Mouse (Mus musculus) liver, embryonic 11.5 days (tissue): ENCODE data around the gene 1700020N01Rik. TPM values are rescaled to one million over a fixed set of nuclear protein-coding genes. Genes with fewer than 3 reads are reported as not detected.
A peak's percentile ranks its signal among the peaks of the same experiment; 100 is the strongest.

Experiments
- ATAC-seq: fragments of 200-750 bp; cut with Nextera tagmentation; replicated peaks from 2 replicates; pipeline ENCODE4 v1.8.0; 2017; ENCODE audit warnings: moderate number of reproducible peaks, mild to moderate bottlenecking, moderate TSS enrichment, moderate library complexity; ENCODE audit not compliant: low FRiP score
- DNase-seq: peaks from one replicate; pipeline ENCODE4 v3.0.0-alpha.2; 2017; ENCODE audit warnings: low spot score
- H3K27ac ChIP-seq: fragments of 300-500 bp; sonication (generic); 2 replicates; pipeline ENCODE4 v1.5.1; 2014; ENCODE audit warnings: mild to moderate bottlenecking, low read depth, low read length, control low read depth
- H3K27me3 ChIP-seq: fragments of 300-500 bp; sonication (generic); replicated peaks from 2 replicates; pipeline ENCODE4 v1.6.1; 2014; ENCODE audit warnings: low read length, mixed read lengths; ENCODE audit not compliant: control insufficient read depth, insufficient read depth
- H3K36me3 ChIP-seq: fragments of 300-500 bp; sonication (generic); 2 replicates; pipeline ENCODE4 v1.6.1; 2014; ENCODE audit warnings: mild to moderate bottlenecking, low read length, moderate library complexity, mixed read lengths; ENCODE audit not compliant: control insufficient read depth, insufficient read depth
- H3K4me1 ChIP-seq: fragments of 300-500 bp; sonication (generic); replicated peaks from 2 replicates; pipeline ENCODE4 v1.6.1; 2014; ENCODE audit warnings: low read length, mixed read lengths; ENCODE audit not compliant: control insufficient read depth, insufficient read depth
- H3K4me2 ChIP-seq: fragments of 300-500 bp; sonication (generic); 2 replicates; pipeline ENCODE4 v1.6.1; 2014; ENCODE audit warnings: mild to moderate bottlenecking, control low read depth, moderate library complexity
- H3K4me3 ChIP-seq: fragments of 300-500 bp; sonication (generic); 2 replicates; pipeline ENCODE4 v1.5.1; 2014; ENCODE audit warnings: low read depth, low read length, control low read depth
- H3K9ac ChIP-seq: fragments of 300-500 bp; sonication (generic); 2 replicates; pipeline ENCODE4 v1.6.1; 2014; ENCODE audit warnings: low read depth, low read length, control low read depth
- H3K9me3 ChIP-seq: fragments of 300-500 bp; sonication (generic); 2 replicates; pipeline ENCODE4 v1.6.1; 2016; ENCODE audit warnings: low read length, inconsistent platforms, mixed read lengths; ENCODE audit not compliant: control insufficient read depth
- WGBS: fragments of 180-500 bp; shearing (Covaris S2); extraction: QIAGEN DNeasy Blood & Tissue Kit; methylation state at CpG from one replicate; pipeline ENCODE4 v1.1.7; 2014; 5-methylcytosine and 5-hydroxymethylcytosine counted together
- polyA plus RNA-seq: library from polyadenylated mRNA; unstranded; fragments of >200 nt; fragmentation: Nextera tagmentation; extraction: Ambion mirVana; gene quantifications from 2 replicates; pipeline ENCODE4 v1.2.1, GENCODE M21; 2014

1700020N01Rik gene
- polyA plus RNA-seq, 1 experiment from 2014 or later, result not detected

DNA sequence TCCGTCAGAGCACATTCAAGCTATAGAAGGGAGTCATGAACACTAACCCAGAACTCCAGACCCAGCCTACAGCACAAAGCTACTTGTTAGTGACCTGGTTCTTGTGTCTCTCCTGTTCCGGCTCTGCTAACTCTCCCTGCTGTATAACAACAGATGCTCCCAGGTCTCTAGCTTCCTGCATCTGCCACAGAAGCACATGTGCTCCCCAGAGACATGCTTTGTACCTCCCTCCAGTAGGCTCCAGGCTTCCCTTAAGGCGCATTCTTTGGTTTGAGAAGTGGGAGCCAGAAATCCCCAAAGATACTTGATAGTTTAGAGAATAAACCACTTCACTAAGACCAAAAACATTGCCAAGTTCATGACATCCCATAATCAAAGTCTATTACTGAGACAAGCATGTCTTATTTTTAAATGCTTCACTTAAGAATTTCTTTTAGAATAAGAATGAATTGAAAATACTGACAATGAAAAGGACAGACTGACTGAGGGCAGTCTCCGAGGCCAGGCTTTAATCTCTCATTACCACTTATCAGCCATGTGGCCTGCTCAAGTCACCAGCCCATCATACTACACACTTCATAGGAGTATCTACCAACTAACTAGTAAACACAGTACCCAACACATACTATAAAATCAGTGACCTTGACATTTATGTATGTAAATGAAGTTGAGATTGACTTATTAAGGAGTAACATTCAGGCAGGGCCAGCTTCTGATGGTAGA lies 43.2 kb downstream of the 1700020N01Rik start:
- Histone ChIP-seq H3K27me3 (no peaks in the 10 kb centered on the region), H3K36me3 (no peaks in the 10 kb centered on the region), H3K4me2 (no peak overlapping the region), H3K9me3 (no peaks in the 10 kb centered on the region), H3K4me3 (no peak overlapping the region), H3K9ac (no peak overlapping the region), H3K4me1 (no peaks in the 10 kb centered on the region), H3K27ac (no peak overlapping the region)
- 77% methylated on average over 4 of the region's 4 CpGs for WGBS
- ATAC-seq, result no peak
- DNase-seq, result no peak

DNA sequence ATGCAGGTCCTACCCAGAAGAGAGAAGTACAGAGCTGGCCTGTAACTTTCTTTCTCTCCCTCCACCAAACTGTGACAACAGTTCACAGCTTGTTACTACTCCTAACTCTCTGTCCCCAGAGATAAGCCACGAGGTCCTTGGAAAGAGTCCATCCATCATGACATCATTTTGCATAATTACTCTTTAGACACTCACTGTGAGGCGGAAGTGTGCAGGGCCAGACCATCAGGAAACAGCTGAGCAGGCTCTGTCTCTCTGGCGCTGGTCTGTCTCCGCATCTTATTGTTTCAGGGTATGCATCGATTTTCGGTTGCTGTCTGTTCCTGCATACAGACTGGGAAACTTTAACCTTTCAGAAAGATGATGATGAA lies 43.8 kb downstream of the 1700020N01Rik start:
- no peak overlapping the region for H3K9ac ChIP-seq
- H3K9me3 ChIP-seq, result no peaks in the 10 kb centered on the region
- H3K4me1 ChIP-seq, result no peaks in the 10 kb centered on the region
- H3K4me3 ChIP-seq, result no peak overlapping the region
- WGBS, result 50% methylated on average over 6 of the region's 6 CpGs
- DNase-seq (no peak), ATAC-seq (no peak)
- no peaks in the 10 kb centered on the region for H3K36me3 ChIP-seq
- H3K27ac ChIP-seq, result no peak overlapping the region
- H3K27me3 ChIP-seq, result no peaks in the 10 kb centered on the region
- H3K4me2 ChIP-seq, result no peak overlapping the region

DNA sequence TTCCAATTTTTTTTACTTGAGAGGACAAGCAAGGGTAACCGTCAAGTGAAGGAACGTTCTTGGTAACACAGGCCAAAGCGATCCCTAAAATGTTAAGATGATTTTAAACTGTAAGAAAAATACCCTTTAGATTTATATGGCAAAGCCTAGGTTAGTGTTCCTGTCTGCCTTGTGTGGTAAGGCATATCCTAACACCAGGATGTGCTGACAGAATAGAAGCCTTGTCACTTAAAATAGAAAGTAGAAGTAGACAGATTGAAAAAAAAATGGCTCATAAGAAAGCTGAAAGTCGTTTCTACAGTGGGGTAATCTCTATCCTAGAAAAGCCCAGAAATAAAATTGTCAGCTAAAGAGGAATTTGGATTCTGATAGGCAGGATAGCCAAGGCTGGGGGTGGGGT lies 58.4 kb downstream of the 1700020N01Rik start:
- Histone ChIP-seq H3K9ac (no peak overlapping the region), H3K27me3 (no peaks in the 10 kb centered on the region), H3K36me3 (no peaks in the 10 kb centered on the region), H3K4me3 (no peak overlapping the region), H3K4me1 (no peaks in the 10 kb centered on the region), H3K9me3 (no peaks in the 10 kb centered on the region), H3K27ac (no peak overlapping the region), H3K4me2 (no peak overlapping the region)
- WGBS, result 81% methylated on average over 4 of the region's 4 CpGs
- DNase-seq (no peak), ATAC-seq (no peak)

DNA sequence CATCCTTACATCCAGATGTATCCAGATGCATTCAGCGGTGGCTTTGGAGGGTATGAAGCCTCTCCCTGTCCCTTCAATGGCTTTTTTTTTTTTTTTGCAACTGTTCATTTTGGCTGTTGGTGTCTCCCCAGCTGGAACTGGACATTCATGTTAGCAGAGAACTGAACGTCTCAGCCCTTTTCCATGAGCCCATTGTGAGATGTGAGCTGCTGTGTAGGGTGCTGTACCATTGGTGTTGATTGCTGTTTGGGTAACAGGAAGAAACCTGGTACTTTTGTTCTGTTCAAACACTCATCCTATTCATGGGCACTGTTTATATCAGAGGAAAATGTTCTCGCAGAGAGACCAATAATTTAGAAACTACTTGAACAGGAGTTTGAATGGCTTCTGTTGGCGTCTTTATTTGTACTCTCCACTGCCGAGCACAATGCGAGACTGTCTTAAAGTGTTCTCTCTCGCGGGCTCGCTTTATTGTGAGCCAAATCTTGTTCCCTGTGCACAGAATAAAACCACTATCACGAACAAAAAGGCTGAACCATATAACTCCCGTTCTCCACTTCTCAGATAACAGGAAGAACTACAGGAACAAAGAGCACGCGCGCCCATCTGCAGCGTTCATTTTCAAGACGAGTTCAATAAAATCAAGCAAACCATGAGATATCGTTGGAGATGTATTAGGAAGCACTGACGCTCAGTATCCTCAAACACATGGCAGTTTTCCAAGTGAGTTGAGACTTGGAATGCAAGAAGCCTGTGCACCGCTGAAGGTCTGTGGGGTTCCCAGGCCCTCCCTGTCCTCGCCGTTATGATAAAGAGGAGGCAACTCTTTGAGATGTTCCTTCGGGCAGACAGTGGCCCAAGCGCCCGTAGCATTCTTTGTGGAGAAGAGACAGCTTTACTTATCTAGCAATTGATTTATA lies 59.7 kb downstream of the 1700020N01Rik start:
- Histone ChIP-seq H3K27me3 (no peaks in the 10 kb centered on the region), H3K27ac (no peak overlapping the region), H3K9me3 (no peaks in the 10 kb centered on the region), H3K4me3 (no peak overlapping the region), H3K4me1 (no peaks in the 10 kb centered on the region), H3K4me2 (no peak overlapping the region), H3K9ac (no peak overlapping the region), H3K36me3 (no peaks in the 10 kb centered on the region)
- ATAC-seq (no peak), DNase-seq (no peak)
- WGBS, result 86% methylated on average over 24 of the region's 24 CpGs

DNA sequence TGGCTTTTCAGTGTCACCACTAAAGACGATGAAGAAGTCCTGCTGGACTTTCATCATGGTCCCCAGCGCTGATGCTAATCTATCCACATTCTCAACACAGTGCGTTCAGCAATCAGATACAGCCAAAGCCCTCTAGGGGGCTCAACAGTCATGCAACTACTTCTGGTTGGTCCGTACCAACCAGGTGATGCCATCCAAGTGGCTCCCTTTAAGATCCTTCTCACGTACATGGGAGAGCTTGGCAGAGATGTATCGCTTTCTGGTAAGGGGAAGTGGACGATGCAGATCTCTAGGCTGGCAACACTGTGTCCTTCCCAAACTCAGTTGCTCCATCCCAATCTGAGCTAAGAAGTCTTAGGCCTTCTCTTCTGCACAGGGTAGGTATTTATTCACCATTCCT lies 60.5 kb downstream of the 1700020N01Rik start:
- WGBS, result 88% methylated on average over 7 of the region's 7 CpGs

DNA sequence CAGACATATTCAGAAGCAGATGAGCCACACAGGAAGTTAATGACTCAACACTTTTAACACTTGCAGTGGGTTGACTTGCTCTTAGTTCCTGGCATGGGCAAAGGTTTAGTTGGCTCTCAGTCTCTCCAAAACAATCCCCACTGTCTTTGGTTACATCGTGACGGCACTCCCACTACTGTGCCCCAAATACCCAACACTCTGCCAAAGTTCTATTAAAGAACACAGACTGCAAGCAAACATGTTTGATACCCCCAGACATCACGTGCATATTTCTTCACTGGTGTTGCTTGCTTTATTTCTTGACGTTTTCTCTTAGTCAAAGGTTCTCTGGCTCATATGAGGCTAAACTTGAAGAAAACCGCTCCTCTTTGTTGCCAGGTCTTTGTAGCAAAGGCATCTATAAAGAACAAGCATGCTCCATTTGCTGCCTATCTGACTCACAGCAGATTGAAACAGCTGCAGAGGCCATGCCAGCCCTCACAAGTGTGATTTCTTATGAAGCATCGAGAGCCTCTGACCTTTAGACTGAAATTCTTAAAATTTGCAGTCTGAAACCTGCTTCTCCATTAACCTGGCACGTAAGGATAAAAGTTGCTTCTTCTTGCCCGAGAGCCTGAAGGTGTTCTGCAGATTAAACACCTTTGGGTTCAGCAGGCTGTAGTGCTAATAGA lies 66.8 kb downstream of the 1700020N01Rik start:
- H3K4me3 ChIP-seq, result no peak overlapping the region
- H3K9me3 ChIP-seq, result no peaks in the 10 kb centered on the region
- no peak overlapping the region for H3K9ac ChIP-seq
- 80% methylated on average over 8 of the region's 8 CpGs for WGBS
- DNase-seq (no peak), ATAC-seq (no peak)
- no peaks in the 10 kb centered on the region for H3K4me1 ChIP-seq
- no peak overlapping the region for H3K4me2 ChIP-seq
- no peak overlapping the region for H3K27ac ChIP-seq
- H3K36me3 ChIP-seq, result no peaks in the 10 kb centered on the region
- no peaks in the 10 kb centered on the region for H3K27me3 ChIP-seq

More for the DNA sequence above, 60.5 kb downstream of the 1700020N01Rik start:
- ATAC-seq, result no peak
- Histone ChIP-seq H3K27ac (no peak overlapping the region), H3K4me2 (no peak overlapping the region), H3K27me3 (no peaks in the 10 kb centered on the region), H3K4me1 (no peaks in the 10 kb centered on the region), H3K4me3 (no peak overlapping the region), H3K9me3 (no peaks in the 10 kb centered on the region), H3K9ac (no peak overlapping the region), H3K36me3 (no peaks in the 10 kb centered on the region)
- no peak for DNase-seq

DNA sequence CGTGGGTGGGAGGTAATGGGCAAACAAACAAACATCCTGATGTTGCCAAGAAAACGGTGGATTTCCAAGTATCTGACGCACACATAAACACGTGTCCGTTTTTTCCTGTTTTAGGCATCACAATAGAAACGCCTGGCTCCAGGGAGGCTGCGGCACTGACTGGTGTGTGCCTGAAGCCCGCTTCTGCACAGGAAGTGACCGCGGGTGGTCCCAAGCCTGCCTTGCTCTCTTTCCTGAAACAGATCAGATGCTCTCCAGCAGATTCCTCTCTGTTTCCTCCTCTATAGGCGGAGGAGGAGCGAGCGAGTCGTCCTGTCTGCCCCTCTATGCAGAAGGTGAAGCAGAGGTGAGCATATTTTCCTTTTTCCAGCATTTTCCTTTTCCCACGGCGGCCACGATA lies 76.0 kb downstream of the 1700020N01Rik start:
- no peaks in the 10 kb centered on the region for H3K9me3 ChIP-seq
- no peak overlapping the region for H3K9ac ChIP-seq
- H3K36me3 ChIP-seq, result no peaks in the 10 kb centered on the region
- no peak overlapping the region for H3K4me3 ChIP-seq
- H3K27me3 ChIP-seq, result no peaks in the 10 kb centered on the region
- H3K4me1 ChIP-seq, result no peaks in the 10 kb centered on the region
- ATAC-seq (no peak), DNase-seq (no peak)
- peak overlapping the region; percentile 39; the same call in 1 of the 2 replicates for H3K4me2 ChIP-seq
- WGBS, result 33% methylated on average over 17 of the region's 17 CpGs
- H3K27ac ChIP-seq, result no peak overlapping the region

DNA sequence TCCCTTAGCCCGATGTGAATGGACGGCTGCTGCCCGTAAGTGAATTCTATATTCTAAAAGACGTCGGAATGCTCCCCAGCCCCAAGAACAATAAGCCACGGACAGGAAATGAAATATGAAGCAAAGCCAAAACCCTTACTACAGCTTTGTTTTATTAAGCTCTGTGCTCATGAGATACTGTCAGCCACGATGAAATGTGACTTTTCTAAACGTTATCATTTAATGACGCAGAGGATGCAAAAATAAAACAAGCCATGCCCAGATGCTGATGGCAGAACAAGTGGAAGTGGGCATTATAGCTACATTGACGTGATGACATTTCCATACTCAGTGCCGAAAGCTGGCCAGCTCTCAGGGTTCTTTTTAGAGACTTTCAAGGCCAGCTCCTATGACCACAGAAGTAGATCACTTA lies 76.8 kb downstream of the 1700020N01Rik start:
- Histone ChIP-seq H3K4me1 (no peaks in the 10 kb centered on the region), H3K27me3 (no peaks in the 10 kb centered on the region), H3K4me2 (no peak overlapping the region), H3K36me3 (no peaks in the 10 kb centered on the region), H3K27ac (no peak overlapping the region), H3K9ac (no peak overlapping the region), H3K9me3 (no peaks in the 10 kb centered on the region), H3K4me3 (no peak overlapping the region)
- DNase-seq (no peak), ATAC-seq (no peak)
- 73% methylated on average over 11 of the region's 11 CpGs for WGBS
